Mouse (Mus musculus) thymus, postnatal 36 days (tissue): ENCODE data around the gene Mcur1.

Source experiments
- DNase-seq, 2 experiments: peaks; one replicate each; pipeline ENCODE4 v3.0.0; 2022; ENCODE audit warnings: mixed read lengths in 2 of 2

Gene Mcur1

GRCm38 (mm10) chr13:43564733-43565132, 4.7 kb upstream of the Mcur1 start:
- DNase-seq, result no peak

- DNase-seq, result no peak
Observed at GRCm38 (mm10) chr13:43562726-43563125, 2.7 kb upstream of the Mcur1 start.

- no peak for DNase-seq
Observed at GRCm38 (mm10) chr13:43560458-43561411, 744 bp upstream of the Mcur1 start.

- no peak for DNase-seq
Observed at GRCm38 (mm10) chr13:43558959-43559358, 1.0 kb downstream of the Mcur1 start.

- DNase-seq, result no peak
Observed at GRCm38 (mm10) chr13:43558357-43558756, 1.6 kb downstream of the Mcur1 start.

- DNase-seq, result no peak
Observed at GRCm38 (mm10) chr13:43556913-43557542, 3.0 kb downstream of the Mcur1 start.

GRCm38 (mm10) chr13:43555321-43555720, 4.7 kb downstream of the Mcur1 start:
- no peak for DNase-seq

GRCm38 (mm10) chr13:43554827-43555226, 5.2 kb downstream of the Mcur1 start:
- peak; percentile 35 to 52 for DNase-seq

- no peak for DNase-seq
Observed at GRCm38 (mm10) chr13:43550676-43551075, 9.3 kb downstream of the Mcur1 start.

GRCm38 (mm10) chr13:43549870-43550269, 10.1 kb downstream of the Mcur1 start:
- no peak for DNase-seq

GRCm38 (mm10) chr13:43549078-43549698, 10.8 kb downstream of the Mcur1 start:
- DNase-seq, result no peak

- DNase-seq, result no peak
Observed at GRCm38 (mm10) chr13:43548617-43549016, 11.4 kb downstream of the Mcur1 start.

GRCm38 (mm10) chr13:43546861-43547260, 13.1 kb downstream of the Mcur1 start:
- peak; percentile 61 to 75 for DNase-seq

GRCm38 (mm10) chr13:43540205-43540815, 19.7 kb downstream of the Mcur1 start:
- DNase-seq, result no peak

GRCm38 (mm10) chr13:43539409-43539808, 20.6 kb downstream of the Mcur1 start:
- DNase-seq, result no peak

- no peak for DNase-seq
Observed at GRCm38 (mm10) chr13:43537854-43538253, 22.1 kb downstream of the Mcur1 start.

GRCm38 (mm10) chr13:43534015-43534414, 26.0 kb downstream of the Mcur1 start:
- DNase-seq, result no peak

GRCm38 (mm10) chr13:43530832-43531693, 28.9 kb downstream of the Mcur1 start:
- no peak for DNase-seq

GRCm38 (mm10) chr13:43530129-43530831, 29.7 kb downstream of the Mcur1 start:
- no peak for DNase-seq

- no peak for DNase-seq
Observed at GRCm38 (mm10) chr13:43526289-43526688, 33.7 kb downstream of the Mcur1 start.

- DNase-seq, result peak; percentile 43
Observed at GRCm38 (mm10) chr13:43525363-43526134, 34.4 kb downstream of the Mcur1 start.
